Mouse (Mus musculus) erythroblast, adult 5-6 weeks (primary cell): ENCODE measurements around the gene Rpl10a. TPM values are rescaled to one million over a fixed set of nuclear protein-coding genes. Genes with fewer than 3 reads are reported as not detected.
"Not testable (repeated sequence)": the region's sequence is repeated elsewhere in the genome, so short reads cannot be mapped to it uniquely, and the experiment has no call there.

Source experiments
- ATAC-seq: replicated peaks from 2 replicates; pipeline ENCODE4 v1.8.0; 2016; ENCODE audit warnings: moderate number of reproducible peaks, mild to moderate bottlenecking, moderate TSS enrichment, inconsistent platforms; ENCODE audit not compliant: poor library complexity, low FRiP score, severe bottlenecking
- total RNA-seq, 2 experiments: library from RNA; stranded (forward) in 1 of 2; stranded (reverse) in 1 of 2; fragments of 150-400 nt in 1 of 2; fragments of 200-764, 138-1000 nt in 1 of 2; gene quantifications; 2 replicates each; pipeline versions ENCODE4 v1.2.3 to v1.2.4; 2015 to 2017; ENCODE audit warnings: low replicate concordance in 2 of 2

Rpl10a gene
- total RNA-seq, 2 experiments from 2014 or later: 92.4 to 515 TPM

GRCm38 (mm10) chr17:28329503-28330231 is 1.4 kb downstream of the Rpl10a start:
- ATAC-seq: no peak

GRCm38 (mm10) chr17:28330232-28330546 is 1.9 kb downstream of the Rpl10a start:
- no peak for ATAC-seq

GRCm38 (mm10) chr17:28330590-28330989 is 2.3 kb downstream of the Rpl10a start:
- not testable (repeated sequence) for ATAC-seq

- ATAC-seq: no peak
Observed at GRCm38 (mm10) chr17:28331241-28332112, 3.2 kb downstream of the Rpl10a start.

- no peak for ATAC-seq
Observed at GRCm38 (mm10) chr17:28332113-28332914, 4.0 kb downstream of the Rpl10a start.

GRCm38 (mm10) chr17:28332915-28333546 is 4.8 kb downstream of the Rpl10a start:
- ATAC-seq: no peak

GRCm38 (mm10) chr17:28335267-28335666 is 7.0 kb downstream of the Rpl10a start:
- no peak for ATAC-seq

GRCm38 (mm10) chr17:28337547-28337946 is 9.3 kb downstream of the Rpl10a start:
- no peak for ATAC-seq

- ATAC-seq: no peak
Observed at GRCm38 (mm10) chr17:28340578-28340977, 12.3 kb downstream of the Rpl10a start.

- peak; percentile 54; the same call in 1 of the 2 replicates for ATAC-seq
Observed at GRCm38 (mm10) chr17:28341091-28341490, 12.8 kb downstream of the Rpl10a start.

- ATAC-seq: no peak
Observed at GRCm38 (mm10) chr17:28344050-28344607, 15.9 kb downstream of the Rpl10a start.

GRCm38 (mm10) chr17:28344670-28345069 is 16.4 kb downstream of the Rpl10a start:
- ATAC-seq: no peak

GRCm38 (mm10) chr17:28345271-28345721 is 17.0 kb downstream of the Rpl10a start:
- no peak for ATAC-seq

GRCm38 (mm10) chr17:28345882-28346281 is 17.6 kb downstream of the Rpl10a start:
- no peak for ATAC-seq

GRCm38 (mm10) chr17:28347327-28347726 is 19.1 kb downstream of the Rpl10a start:
- no peak for ATAC-seq

GRCm38 (mm10) chr17:28348211-28348610 is 19.9 kb downstream of the Rpl10a start:
- ATAC-seq: no peak

GRCm38 (mm10) chr17:28349264-28349880 is 21.1 kb downstream of the Rpl10a start:
- no peak for ATAC-seq

- no peak for ATAC-seq
Observed at GRCm38 (mm10) chr17:28349901-28350465, 21.7 kb downstream of the Rpl10a start.
